Mouse (Mus musculus) testis, adult 10 weeks (tissue): ENCODE results near the gene Tmem235. TPM values are rescaled to one million over a fixed set of nuclear protein-coding genes. Genes with fewer than 3 reads are reported as not detected.

ENCODE experiments used
- polyA plus RNA-seq: library from polyadenylated mRNA; stranded (reverse); fragments of 350-450 nt; fragmentation: Illumina TruSeq; extraction: RNeasy Lipid Tissue Mini Kit (QIAGEN cat#74804); gene quantifications from one replicate; pipeline ENCODE4 v1.2.3, GENCODE M21; 2014; ENCODE audit warnings: low read depth, low replicate concordance

Gene Tmem235
- not detected for polyA plus RNA-seq

DNA sequence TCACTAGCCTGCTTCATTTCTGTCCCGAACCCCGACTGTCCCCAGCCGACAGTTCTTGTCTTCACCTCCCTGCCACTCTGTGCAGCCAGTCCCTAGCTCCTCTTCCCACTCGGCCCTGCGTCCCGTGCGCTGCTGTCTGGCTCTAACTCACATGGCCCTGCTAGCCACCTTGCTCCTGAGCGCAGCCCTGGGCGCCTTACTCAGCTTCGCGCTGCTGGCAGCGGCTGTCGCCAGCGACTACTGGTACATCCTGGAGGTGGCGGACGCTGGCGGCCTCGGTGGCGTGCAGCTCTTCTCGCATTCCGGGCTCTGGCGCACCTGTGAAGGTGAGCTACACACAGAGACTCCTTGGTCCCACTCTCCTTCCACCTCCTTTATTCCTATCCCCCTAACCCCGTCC, at the start of gene Tmem235:
Gene Tmem235 (plus strand): TSS at position 152 of the 400 bp plus-strand sequence.

DNA sequence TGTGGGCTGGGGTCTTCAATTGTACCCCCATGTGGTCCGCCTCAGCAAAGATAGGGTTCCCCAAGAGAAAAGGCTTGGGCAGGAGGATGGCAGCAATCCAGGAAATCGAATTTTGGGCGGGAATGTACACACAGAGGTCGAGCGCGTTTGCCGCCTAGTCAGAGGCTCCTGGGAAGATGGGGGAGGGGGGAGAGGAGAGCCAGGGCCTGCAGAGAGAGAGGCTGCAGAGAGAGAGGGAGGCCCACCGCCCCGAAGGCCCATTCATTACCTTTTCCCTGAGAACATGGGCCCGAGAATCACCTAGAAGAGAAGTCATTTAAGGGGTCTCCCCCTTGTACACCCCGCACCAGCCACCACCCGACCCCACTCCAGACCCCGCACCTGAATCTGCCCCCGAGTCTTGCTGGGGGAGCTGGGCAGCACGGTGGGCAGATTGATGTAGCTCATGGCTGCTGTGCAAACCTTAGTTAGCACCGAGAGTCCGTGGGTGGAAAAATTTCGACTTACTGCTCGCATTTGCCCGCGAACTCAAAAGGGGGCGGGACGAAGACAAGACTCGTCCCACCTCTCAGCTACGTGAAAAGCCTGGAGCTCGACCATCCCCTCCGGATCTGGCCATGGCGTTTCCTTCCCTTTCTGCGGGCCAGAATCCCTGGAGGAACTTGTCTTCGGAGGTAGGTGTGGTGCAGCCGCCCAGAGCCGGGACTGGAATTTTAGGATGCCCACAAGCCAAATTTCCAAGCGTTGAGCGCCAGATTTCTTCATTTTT, 35.0 kb upstream of the Tmem235 start, which contains the start of the genes Afmid and Tk1:
Gene Afmid (plus strand): TSS at position 592 of the 769 bp plus-strand sequence.
Gene Tk1 (minus strand): TSS at position 760 of the 769 bp plus-strand sequence.

GRCm38 (mm10) chr11:117848985-117849671, 11.4 kb upstream of the Tmem235 start, which contains the start of gene Birc5:
Gene Birc5, plus strand, starts transcription at chr11:117849251.

GRCm38 (mm10) chr11:117872861-117873608, 12.5 kb downstream of the Tmem235 start, which contains the start of gene Tha1:
Gene Tha1, minus strand, starts transcription at chr11:117873481.

Other genes with a start within 250 kb of the Tmem235 start
- 8.2 TPM for gene Tnrc6c, start 206.5 kb upstream of the Tmem235 start, polyA plus RNA-seq
- gene Tmc8, start 78.7 kb upstream of the Tmem235 start, polyA plus RNA-seq = 0.07 TPM
- 0.45 TPM for gene Tmc6, start 78.6 kb upstream of the Tmem235 start, polyA plus RNA-seq
- gene 6030468B19Rik, start 63.1 kb upstream of the Tmem235 start, polyA plus RNA-seq = not detected
- gene Gm20708, start 51.1 kb upstream of the Tmem235 start, polyA plus RNA-seq = 2.1 TPM
- gene Syngr2, start 51.1 kb upstream of the Tmem235 start, polyA plus RNA-seq = 2.2 TPM
- 0.91 TPM for gene Afmid, start 34.8 kb upstream of the Tmem235 start, polyA plus RNA-seq
- 0.32 TPM for gene Tk1, start 34.7 kb upstream of the Tmem235 start, polyA plus RNA-seq
- gene Birc5, start 11.5 kb upstream of the Tmem235 start, polyA plus RNA-seq = 93.7 TPM
- not detected for gene Tha1, start 12.7 kb downstream of the Tmem235 start, polyA plus RNA-seq
- 0.10 TPM for gene Socs3, start 109.3 kb downstream of the Tmem235 start, polyA plus RNA-seq
- 6.1 TPM for gene Pgs1, start 125.5 kb downstream of the Tmem235 start, polyA plus RNA-seq